Mouse (Mus musculus): ENCODE results near the gene Ing4. TPM values are rescaled to one million over a fixed set of nuclear protein-coding genes. Genes with fewer than 3 reads are reported as not detected.
"Not testable (repeated sequence)": the region's sequence is repeated elsewhere in the genome, so short reads cannot be mapped to it uniquely, and the experiment has no call there.

Ing4 gene
- total RNA-seq, 2 experiments from 2014 or later: 54.1 to 54.6 TPM

GRCm38 (mm10) chr6:125040221-125040620 lies 661 bp downstream of the Ing4 start:
- DNase-seq (ENCODE audit: low spot score in 2 of 2): no peak

- DNase-seq (ENCODE audit: low spot score in 2 of 2): no peak
Observed at GRCm38 (mm10) chr6:125041047-125041446, 1.5 kb downstream of the Ing4 start.

- DNase-seq (ENCODE audit: low spot score in 2 of 2): no peak
Observed at GRCm38 (mm10) chr6:125042081-125042480, 2.5 kb downstream of the Ing4 start.

- DNase-seq (ENCODE audit: low spot score in 2 of 2): peak; percentile 60 to 82
Observed at GRCm38 (mm10) chr6:125046691-125047090, 7.1 kb downstream of the Ing4 start.

GRCm38 (mm10) chr6:125049678-125050077 lies 10.1 kb downstream of the Ing4 start, which contains the start of gene Acrbp:
Acrbp (plus strand) TSS chr6:125049689.
- DNase-seq (ENCODE audit: low spot score in 2 of 2): no peak

GRCm38 (mm10) chr6:125051237-125051636 lies 11.7 kb downstream of the Ing4 start:
- no peak for DNase-seq (ENCODE audit: low spot score in 2 of 2)

- DNase-seq (ENCODE audit: low spot score in 2 of 2): no peak
Observed at GRCm38 (mm10) chr6:125061493-125061892, 21.9 kb downstream of the Ing4 start.

- DNase-seq (ENCODE audit: low spot score in 2 of 2): no peak
Observed at GRCm38 (mm10) chr6:125062511-125062910, 23.0 kb downstream of the Ing4 start.

- no peak for DNase-seq (ENCODE audit: low spot score in 2 of 2)
Observed at GRCm38 (mm10) chr6:125063906-125064305, 24.3 kb downstream of the Ing4 start.

GRCm38 (mm10) chr6:125065223-125065622 lies 25.7 kb downstream of the Ing4 start:
- not testable (repeated sequence) for DNase-seq (ENCODE audit: low spot score in 2 of 2)

GRCm38 (mm10) chr6:125067571-125067995 lies 28.0 kb downstream of the Ing4 start, which contains the start of gene Lpar5:
Lpar5 (plus strand) TSS chr6:125067920.
- DNase-seq (ENCODE audit: low spot score in 2 of 2): no peak

- DNase-seq (ENCODE audit: low spot score in 2 of 2): peak in 1 of 2 experiments; percentile 55
Observed at GRCm38 (mm10) chr6:125071170-125071895, 31.8 kb downstream of the Ing4 start.

GRCm38 (mm10) chr6:125071896-125072279 lies 32.3 kb downstream of the Ing4 start:
- peak; percentile 49 to 71 for DNase-seq (ENCODE audit: low spot score in 2 of 2)

- no peak for DNase-seq (ENCODE audit: low spot score in 2 of 2)
Observed at GRCm38 (mm10) chr6:125073825-125074224, 34.3 kb downstream of the Ing4 start.

GRCm38 (mm10) chr6:125081394-125081793 lies 41.8 kb downstream of the Ing4 start:
- DNase-seq (ENCODE audit: low spot score in 2 of 2): no peak

GRCm38 (mm10) chr6:125081797-125082560 lies 42.4 kb downstream of the Ing4 start:
- DNase-seq (ENCODE audit: low spot score in 2 of 2): peak; percentile 63 to 84

- no peak for DNase-seq (ENCODE audit: low spot score in 2 of 2)
Observed at GRCm38 (mm10) chr6:125082801-125083386, 43.3 kb downstream of the Ing4 start.

- DNase-seq (ENCODE audit: low spot score in 2 of 2): peak in 1 of 2 experiments; percentile 85
Observed at GRCm38 (mm10) chr6:125084424-125084823, 44.9 kb downstream of the Ing4 start.

GRCm38 (mm10) chr6:125087937-125088336 lies 48.4 kb downstream of the Ing4 start:
- no peak for DNase-seq (ENCODE audit: low spot score in 2 of 2)

GRCm38 (mm10) chr6:125088561-125089321 lies 49.2 kb downstream of the Ing4 start:
- peak in 1 of 2 experiments; percentile 78 for DNase-seq (ENCODE audit: low spot score in 2 of 2)

All from layer of hippocampus, adult 18-20 months (tissue).